Mouse (Mus musculus) intestine, embryonic 16.5 days (tissue): Measurements from ENCODE around the gene F2rl1. TPM values are rescaled to one million over a fixed set of nuclear protein-coding genes. Genes with fewer than 3 reads are reported as not detected.
A peak's percentile ranks its signal among the peaks of the same experiment; 100 is the strongest.

ENCODE experiments used
- ATAC-seq: fragments of 200-750 bp; cut with Nextera tagmentation; 2 replicates; pipeline ENCODE4 v1.8.0; 2017; ENCODE audit warnings: moderate TSS enrichment, moderate library complexity
- H3K27ac ChIP-seq: fragments of 300-500 bp; sonication (generic); 2 replicates; pipeline ENCODE4 v1.5.1; 2014; ENCODE audit warnings: mild to moderate bottlenecking, low read length
- H3K27me3 ChIP-seq: fragments of 300-500 bp; sonication (generic); replicated peaks from 2 replicates; pipeline ENCODE4 v1.6.1; 2014; ENCODE audit warnings: low read length, control low read depth, mixed read lengths; ENCODE audit not compliant: control insufficient read depth, insufficient read depth
- H3K36me3 ChIP-seq: fragments of 300-500 bp; sonication (generic); 2 replicates; pipeline ENCODE4 v1.6.1; 2014; ENCODE audit warnings: low read length, control low read depth; ENCODE audit not compliant: control insufficient read depth, insufficient read depth
- H3K4me1 ChIP-seq: fragments of 300-500 bp; sonication (generic); 2 replicates; pipeline ENCODE4 v1.6.1; 2014; ENCODE audit warnings: low read length, control low read depth, mixed read lengths; ENCODE audit not compliant: control insufficient read depth, insufficient read depth
- H3K4me2 ChIP-seq: fragments of 300-500 bp; sonication (generic); 2 replicates; pipeline ENCODE4 v1.6.1; 2014; ENCODE audit warnings: low read depth, low read length, control low read depth
- H3K4me3 ChIP-seq: fragments of 300-500 bp; sonication (generic); 2 replicates; pipeline ENCODE4 v1.5.1; 2014; ENCODE audit warnings: mild to moderate bottlenecking, low read length
- H3K9ac ChIP-seq: fragments of 300-500 bp; sonication (generic); 2 replicates; pipeline ENCODE4 v1.6.1; 2014; ENCODE audit warnings: low read depth, low read length
- H3K9me3 ChIP-seq: fragments of 300-500 bp; sonication (generic); 2 replicates; pipeline ENCODE4 v1.6.1; 2016; ENCODE audit warnings: low read length, control low read depth; ENCODE audit not compliant: control insufficient read depth
- WGBS: fragments of 180-500 bp; shearing (Covaris S2); extraction: QIAGEN DNeasy Blood & Tissue Kit; methylation state at CpG from one replicate; pipeline ENCODE4 v1.1.7; 2014; 5-methylcytosine and 5-hydroxymethylcytosine counted together
- polyA plus RNA-seq: library from polyadenylated mRNA; unstranded; fragments of >200 nt; fragmentation: Nextera tagmentation; extraction: Ambion mirVana; gene quantifications from 2 replicates; pipeline ENCODE4 v1.2.1, GENCODE M21; 2015

Gene F2rl1
- 23.0 and 24.8 TPM in 2 replicates for polyA plus RNA-seq

GRCm38 (mm10) chr13:95524674-95525491 lies at the start of gene F2rl1:
TSS of gene F2rl1 (minus strand) at chr13:95525227.
- no peaks in the 10 kb centered on the region for H3K9me3 ChIP-seq
- peak within 1 kb of the TSS; percentile 62 for H3K4me3 ChIP-seq
- peak within 1 kb of the TSS; percentile 90 for H3K4me2 ChIP-seq
- 0 out of 2 replicates have a peak, but pooled peaks cover 2% of the 10 kb centered on the region for H3K4me1 ChIP-seq
- peak; percentile 90 for ATAC-seq
- no peaks in the 10 kb centered on the region for H3K36me3 ChIP-seq
- H3K9ac ChIP-seq: peak within 1 kb of the TSS; percentile 80
- H3K27ac ChIP-seq: peak within 1 kb of the TSS; percentile 87
- no peaks in the 10 kb centered on the region for H3K27me3 ChIP-seq
- WGBS: 1% methylated on average over 54 of the region's 54 CpGs

- no peaks in the 10 kb centered on the region for H3K4me1 ChIP-seq
- H3K9ac ChIP-seq: no peak overlapping the region
- no peaks in the 10 kb centered on the region for H3K27me3 ChIP-seq
- over 99% methylated on average over 4 of the region's 4 CpGs for WGBS
- no peak overlapping the region for H3K4me3 ChIP-seq
- H3K27ac ChIP-seq: no peak overlapping the region
- no peak for ATAC-seq
- H3K9me3 ChIP-seq: no peaks in the 10 kb centered on the region
- no peaks in the 10 kb centered on the region for H3K36me3 ChIP-seq
- H3K4me2 ChIP-seq: no peak overlapping the region
Observed at GRCm38 (mm10) chr13:95570877-95571276, 45.9 kb upstream of the F2rl1 start.

GRCm38 (mm10) chr13:95569326-95569725 lies 44.3 kb upstream of the F2rl1 start:
- no peaks in the 10 kb centered on the region for H3K27me3 ChIP-seq

GRCm38 (mm10) chr13:95568336-95568735 lies 43.3 kb upstream of the F2rl1 start:
- WGBS: 94% methylated on average over 3 of the region's 3 CpGs
- no peak for ATAC-seq
- H3K4me3 ChIP-seq: no peak overlapping the region
- H3K27ac ChIP-seq: no peak overlapping the region
- H3K36me3 ChIP-seq: no peaks in the 10 kb centered on the region
- no peaks in the 10 kb centered on the region for H3K9me3 ChIP-seq
- H3K9ac ChIP-seq: no peak overlapping the region
- no peak overlapping the region for H3K4me2 ChIP-seq
- H3K4me1 ChIP-seq: no peaks in the 10 kb centered on the region
- no peaks in the 10 kb centered on the region for H3K27me3 ChIP-seq

More at GRCm38 (mm10) chr13:95569326-95569725, 44.3 kb upstream of the F2rl1 start:
- no peaks in the 10 kb centered on the region for H3K4me1 ChIP-seq
- H3K4me2 ChIP-seq: no peak overlapping the region
- no peaks in the 10 kb centered on the region for H3K9me3 ChIP-seq
- no peak overlapping the region for H3K4me3 ChIP-seq
- ATAC-seq: no peak
- H3K36me3 ChIP-seq: no peaks in the 10 kb centered on the region
- H3K9ac ChIP-seq: no peak overlapping the region
- no peak overlapping the region for H3K27ac ChIP-seq

GRCm38 (mm10) chr13:95566841-95567551 lies 42.0 kb upstream of the F2rl1 start:
- 93% methylated on average over 15 of the region's 15 CpGs for WGBS
- Histone ChIP-seq H3K4me2 (no peak overlapping the region), H3K9ac (no peak overlapping the region), H3K27me3 (no peaks in the 10 kb centered on the region), H3K27ac (no peak overlapping the region), H3K4me3 (no peak overlapping the region), H3K9me3 (no peaks in the 10 kb centered on the region), H3K4me1 (no peaks in the 10 kb centered on the region), H3K36me3 (no peaks in the 10 kb centered on the region)
- ATAC-seq: no peak

GRCm38 (mm10) chr13:95563693-95564092 lies 38.7 kb upstream of the F2rl1 start:
- Histone ChIP-seq H3K27me3 (no peaks in the 10 kb centered on the region), H3K36me3 (no peaks in the 10 kb centered on the region), H3K4me3 (no peak overlapping the region), H3K9me3 (no peaks in the 10 kb centered on the region), H3K4me1 (no peaks in the 10 kb centered on the region), H3K9ac (no peak overlapping the region), H3K27ac (no peak overlapping the region), H3K4me2 (no peak overlapping the region)
- no peak for ATAC-seq
- WGBS: under 1% methylated on average over 3 of the region's 3 CpGs

GRCm38 (mm10) chr13:95563066-95563610 lies 38.1 kb upstream of the F2rl1 start:
- Histone ChIP-seq H3K4me2 (no peak overlapping the region), H3K27ac (no peak overlapping the region), H3K9me3 (no peaks in the 10 kb centered on the region), H3K9ac (no peak overlapping the region), H3K36me3 (no peaks in the 10 kb centered on the region), H3K4me1 (no peaks in the 10 kb centered on the region), H3K27me3 (no peaks in the 10 kb centered on the region), H3K4me3 (no peak overlapping the region)
- ATAC-seq: no peak
- WGBS: 58% methylated on average over 10 of the region's 10 CpGs

- Histone ChIP-seq H3K9ac (no peak overlapping the region), H3K4me1 (no peaks in the 10 kb centered on the region), H3K27ac (no peak overlapping the region), H3K27me3 (no peaks in the 10 kb centered on the region), H3K36me3 (no peaks in the 10 kb centered on the region), H3K9me3 (no peaks in the 10 kb centered on the region), H3K4me3 (no peak overlapping the region), H3K4me2 (no peak overlapping the region)
- WGBS: 87% methylated on average over 7 of the region's 7 CpGs
- no peak for ATAC-seq
Observed at GRCm38 (mm10) chr13:95557326-95557725, 32.3 kb upstream of the F2rl1 start.

GRCm38 (mm10) chr13:95553885-95554492 lies 29.0 kb upstream of the F2rl1 start:
- Histone ChIP-seq H3K36me3 (no peaks in the 10 kb centered on the region), H3K9me3 (no peaks in the 10 kb centered on the region), H3K27me3 (no peaks in the 10 kb centered on the region), H3K4me2 (no peak overlapping the region), H3K4me3 (no peak overlapping the region), H3K27ac (no peak overlapping the region), H3K9ac (no peak overlapping the region), H3K4me1 (0 out of 2 replicates have a peak, but pooled peaks cover 2% of the 10 kb centered on the region)
- 75% methylated on average over 11 of the region's 11 CpGs for WGBS
- no peak for ATAC-seq
